Mouse (Mus musculus): ENCODE measurements at regions not wholly inside any gene's neighbourhood (a gene's known extent, or its start where the extent isn't known, plus 50 kb on each side); places are given as distances from the start of the nearest gene placed in this dataset.
A peak's percentile ranks its signal among the peaks of the same experiment; 100 is the strongest.

- TF ChIP-seq EP300 (IDR thresholded peaks at IDR 0.05) = peak; percentile 57
- no peak for TF ChIP-seq CTCF (IDR thresholded peaks at IDR 0.05)
These were observed 559.0 kb downstream of the Rps29 start for GRCm38 (mm10) chr12:68599681-68600596.
